Mouse (Mus musculus): Measurements from ENCODE around the gene Ttc29.

- TF ChIP-seq CTCF (IDR thresholded peaks at IDR 0.05; ENCODE audit: control insufficient read depth, insufficient read depth, low read length) (no peak), POLR2A (IDR thresholded peaks at IDR 0.05; ENCODE audit: borderline replicate concordance, control insufficient read depth, low read depth, low read length) (no peak)
These were observed 13.0 kb downstream of the Ttc29 start for GRCm38 (mm10) chr8:78226087-78226486.

Measured in bone marrow, adult 2 months (tissue).